Mouse (Mus musculus): ENCODE results near the gene Olfr1093.

The Olfr1093 gene

DNA sequence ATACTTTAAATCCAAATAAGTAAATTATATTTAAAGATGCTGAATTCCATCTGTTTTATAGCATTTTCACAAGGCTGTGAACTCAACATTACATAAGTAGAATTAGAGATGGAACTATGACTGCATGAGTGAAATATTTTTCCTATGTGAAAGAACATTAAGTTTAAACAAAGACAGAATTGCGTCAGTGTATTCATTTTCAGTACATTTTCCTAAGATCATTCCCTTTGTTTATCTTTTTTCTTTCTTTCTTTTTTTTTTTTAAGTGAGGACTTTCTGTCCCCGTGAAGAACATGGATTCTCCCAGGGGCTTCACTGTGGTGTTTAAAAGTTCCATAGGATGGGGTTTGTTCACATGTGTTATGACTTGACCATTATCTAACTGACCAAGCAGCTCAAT is at the start of gene Olfr1093:
TSS of gene Olfr1093 (plus strand) at position 301 of the 400 bp plus-strand sequence.
- no peak for DNase-seq

DNA sequence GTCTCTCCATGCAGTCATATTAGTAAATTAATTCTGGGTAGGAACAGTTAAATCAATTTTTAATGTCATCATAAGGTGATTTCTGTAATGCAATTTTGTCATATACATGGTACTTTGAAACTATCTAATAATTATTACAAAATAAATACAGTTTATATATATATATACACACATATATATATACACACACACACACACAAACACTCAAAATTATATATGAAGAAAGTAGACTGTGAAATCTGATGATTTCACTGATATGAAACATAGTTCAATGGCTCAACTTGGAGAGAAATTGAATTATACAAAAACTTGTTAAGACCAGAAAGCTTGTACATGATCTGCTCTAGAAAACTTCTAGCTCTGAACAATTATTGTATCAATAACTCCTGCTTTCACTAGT is 48.7 kb upstream of the Olfr1093 start, which contains the start of gene Olfr1089:
TSS of gene Olfr1089 (minus strand) at position 101 of the 400 bp plus-strand sequence.
- DNase-seq: no peak

DNA sequence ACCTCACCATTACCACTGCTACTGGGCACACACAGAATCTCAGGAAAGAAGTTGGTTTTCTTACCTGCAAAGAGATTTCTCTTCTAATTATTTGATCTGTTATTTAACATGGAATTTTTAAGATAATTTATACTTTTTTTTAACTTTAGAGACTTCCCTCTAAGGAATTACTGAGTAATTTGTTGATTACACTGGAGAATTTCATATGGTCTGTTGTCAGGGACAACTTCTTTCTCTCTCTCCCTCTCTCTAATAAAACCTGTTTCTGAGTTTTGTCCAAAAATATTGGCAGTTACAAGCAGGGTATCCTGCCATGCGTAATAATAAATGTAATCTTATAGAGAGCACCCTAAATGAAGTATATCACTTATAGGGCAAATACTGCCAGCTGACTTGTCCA is 23.4 kb upstream of the Olfr1093 start, which contains the start of gene Olfr1090:
TSS of gene Olfr1090 (minus strand) at position 101 of the 400 bp plus-strand sequence.
- DNase-seq: no peak

DNA sequence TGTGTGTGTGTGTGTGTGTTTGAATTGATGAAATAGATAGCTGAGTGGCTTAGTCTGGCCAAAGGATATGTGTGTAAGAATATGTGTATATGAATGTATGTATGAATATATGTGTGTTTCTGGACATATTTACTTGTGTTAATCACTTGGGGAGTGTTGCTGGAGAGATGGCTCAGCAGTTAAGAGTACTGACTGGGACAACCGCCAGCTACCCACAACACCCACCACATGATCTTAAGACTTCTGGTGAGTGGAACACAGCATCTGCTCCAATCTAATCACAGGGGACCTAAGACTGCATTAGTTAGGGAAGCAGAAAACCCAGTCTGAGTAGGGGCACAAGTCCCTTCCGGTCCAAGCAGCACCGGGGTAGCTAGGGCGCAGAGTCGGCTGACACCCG is 21.2 kb upstream of the Olfr1093 start:
- no peak for DNase-seq

DNA sequence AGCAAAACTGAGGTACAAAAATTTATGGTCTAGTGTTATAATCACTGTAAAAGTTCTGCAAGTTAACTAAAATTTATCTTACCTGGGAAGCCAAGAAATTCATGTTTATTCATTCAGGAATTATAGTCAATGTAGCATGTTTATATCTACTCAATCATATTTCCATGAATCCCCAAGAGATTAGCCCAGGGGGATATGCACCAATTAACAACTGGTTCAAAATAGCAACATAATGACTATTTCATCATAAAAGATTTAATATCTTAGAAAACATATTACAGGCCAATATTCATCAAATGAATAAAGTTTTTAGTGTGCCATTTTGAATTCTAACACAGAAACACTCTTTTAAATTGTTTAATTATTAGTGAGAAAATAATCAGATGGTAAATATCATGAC is 27.6 kb downstream of the Olfr1093 start, which contains the start of gene Olfr141:
TSS of gene Olfr141 (minus strand) at position 101 of the 400 bp plus-strand sequence.
- no peak for DNase-seq

DNA sequence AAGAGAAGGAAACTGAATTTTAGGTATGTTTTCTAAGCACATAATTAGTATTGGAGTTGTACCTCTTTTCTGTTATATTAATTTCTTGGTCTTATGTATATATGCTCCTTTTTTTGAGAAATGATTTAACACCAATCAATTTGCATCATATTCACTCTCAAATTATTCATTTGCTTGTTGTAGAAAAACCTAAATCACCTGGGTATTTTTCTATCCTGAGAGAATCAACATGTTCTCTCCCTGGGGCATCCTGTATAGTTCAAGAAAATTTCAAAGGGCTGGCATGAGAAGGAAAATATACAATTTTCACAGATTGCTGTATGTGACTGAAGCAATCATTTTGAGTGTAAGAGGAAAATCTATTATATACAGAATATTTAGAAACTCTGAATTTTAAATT is 42.1 kb downstream of the Olfr1093 start, which contains the start of gene Olfr1094:
TSS of gene Olfr1094 (plus strand) at position 301 of the 400 bp plus-strand sequence.
- no peak for DNase-seq
